Mouse (Mus musculus) CD4-positive helper T cell, adult 2 months (primary cell): ENCODE results near the gene Ubash3a.
"Not testable (repeated sequence)": the region's sequence is repeated elsewhere in the genome, so short reads cannot be mapped to it uniquely, and the experiment has no call there.

ENCODE experiments used
- DNase-seq: peaks from one replicate; pipeline ENCODE4 v3.0.0-alpha.2; 2012; ENCODE audit warnings: low read depth, missing footprints, low spot score

Ubash3a gene

GRCm38 (mm10) chr17:31261352-31261751 lies 53.7 kb downstream of the Ubash3a start:
- DNase-seq: no peak

- DNase-seq: no peak
Measured at GRCm38 (mm10) chr17:31262715-31263114, 55.0 kb downstream of the Ubash3a start.

- no peak for DNase-seq
Measured at GRCm38 (mm10) chr17:31263770-31264169, 56.1 kb downstream of the Ubash3a start.

- no peak for DNase-seq
Measured at GRCm38 (mm10) chr17:31264372-31264771, 56.7 kb downstream of the Ubash3a start.

- DNase-seq: no peak
Measured at GRCm38 (mm10) chr17:31265171-31265572, 57.5 kb downstream of the Ubash3a start.

- no peak for DNase-seq
Measured at GRCm38 (mm10) chr17:31265831-31266230, 58.2 kb downstream of the Ubash3a start.

GRCm38 (mm10) chr17:31266321-31266950 lies 58.8 kb downstream of the Ubash3a start:
- peak; percentile 23 for DNase-seq

GRCm38 (mm10) chr17:31267138-31267537 lies 59.5 kb downstream of the Ubash3a start:
- no peak for DNase-seq

GRCm38 (mm10) chr17:31267603-31268002 lies 59.9 kb downstream of the Ubash3a start:
- DNase-seq: no peak

GRCm38 (mm10) chr17:31268016-31268415 lies 60.3 kb downstream of the Ubash3a start:
- no peak for DNase-seq

GRCm38 (mm10) chr17:31269761-31270160 lies 62.1 kb downstream of the Ubash3a start:
- no peak for DNase-seq

- no peak for DNase-seq
Measured at GRCm38 (mm10) chr17:31270246-31270645, 62.6 kb downstream of the Ubash3a start.

- not testable (repeated sequence) for DNase-seq
Measured at GRCm38 (mm10) chr17:31270736-31271135, 63.1 kb downstream of the Ubash3a start.

GRCm38 (mm10) chr17:31271136-31271851 lies 63.6 kb downstream of the Ubash3a start:
- DNase-seq: no peak

GRCm38 (mm10) chr17:31272416-31273165 lies 64.9 kb downstream of the Ubash3a start:
- no peak for DNase-seq

- no peak for DNase-seq
Measured at GRCm38 (mm10) chr17:31273631-31274030, 66.0 kb downstream of the Ubash3a start.

GRCm38 (mm10) chr17:31275181-31275580 lies 67.5 kb downstream of the Ubash3a start:
- DNase-seq: peak; percentile 49

- DNase-seq: no peak
Measured at GRCm38 (mm10) chr17:31276207-31276921, 68.7 kb downstream of the Ubash3a start.

GRCm38 (mm10) chr17:31276922-31277918 lies 69.5 kb downstream of the Ubash3a start, which contains the start of gene Rsph1:
Gene Rsph1, minus strand, starts transcription at chr17:31277383.
- DNase-seq: peak; percentile 90

- no peak for DNase-seq
Measured at GRCm38 (mm10) chr17:31277931-31278330, 70.3 kb downstream of the Ubash3a start.
